Mouse (Mus musculus) regulatory T cell (primary cell): ENCODE measurements at regions not wholly inside any gene's neighbourhood (a gene's known extent, or its start where the extent isn't known, plus 50 kb on each side); places are given as distances from the start of the nearest gene placed in this dataset.
"Not testable (repeated sequence)": the region's sequence is repeated elsewhere in the genome, so short reads cannot be mapped to it uniquely, and the experiment has no call there.

Source experiments
- in situ Hi-C: fragments of 300-600 bp; cut with MboI, MseI; formaldehyde crosslinking; loops from one replicate; pipeline ENCODE4 v1.15.1; 2025; ENCODE audit warnings: high pct_unique_total_duplicates

DNA sequence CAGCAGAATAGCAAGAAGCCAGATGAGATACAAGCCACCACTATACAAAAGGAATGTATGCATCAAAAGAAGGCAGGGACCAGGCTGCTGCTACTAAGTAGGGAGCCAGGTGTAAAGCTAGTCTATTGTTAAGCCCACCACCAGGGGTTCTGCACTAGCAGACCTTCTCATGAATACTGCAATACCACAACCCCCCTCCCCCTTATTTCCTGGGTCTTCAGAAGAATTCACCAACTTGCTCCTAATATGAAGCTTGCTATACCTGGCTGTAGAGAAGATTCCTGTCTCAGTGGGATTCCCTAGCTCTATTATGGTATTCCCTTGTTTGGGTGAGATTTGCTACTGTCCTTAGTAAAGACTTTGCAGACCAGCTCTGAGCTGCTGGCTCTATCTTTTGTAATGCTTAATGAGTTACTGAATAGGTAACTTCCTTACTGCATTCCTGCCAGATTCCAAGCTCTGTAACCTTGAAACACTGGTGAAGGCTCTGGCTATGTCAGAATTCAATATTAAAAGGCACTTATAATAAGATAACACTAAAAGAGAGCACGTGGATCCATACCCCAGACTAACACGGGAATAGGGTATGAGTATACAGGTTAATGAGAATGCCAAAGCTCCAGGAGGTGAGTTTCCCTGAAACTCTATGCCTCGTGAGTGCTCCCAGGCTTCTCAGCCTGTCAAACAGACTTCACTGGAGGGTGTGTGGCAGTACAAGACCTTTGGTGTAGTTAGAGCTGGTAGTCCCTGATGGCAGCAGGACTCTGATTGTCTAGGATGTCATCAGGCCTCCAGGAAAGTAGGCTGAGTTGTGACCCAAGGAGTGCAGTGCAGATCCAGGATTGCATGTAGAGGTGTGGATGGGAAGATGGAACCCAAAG is 455.5 kb downstream of the Plxdc2 start:
- in situ Hi-C loops, result not testable (repeated sequence)

DNA sequence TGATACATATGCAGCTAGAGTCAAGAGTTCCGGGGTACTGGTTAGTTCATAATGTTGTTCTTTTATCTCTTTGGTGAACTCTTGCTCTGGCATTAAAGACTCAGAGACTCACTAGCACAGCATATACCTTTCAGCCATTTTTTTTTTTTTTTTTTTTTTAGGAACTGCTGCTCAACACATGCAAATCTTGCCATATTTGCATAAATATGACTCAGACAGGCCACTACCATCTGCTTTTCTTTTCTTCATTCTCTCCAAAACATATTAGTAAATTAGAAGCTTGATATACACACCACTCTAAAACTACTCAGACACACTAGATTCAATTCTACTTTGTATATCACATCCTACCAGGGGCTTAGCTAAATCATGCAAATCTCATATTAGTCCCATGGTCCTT is 464.3 kb downstream of the Plxdc2 start:
- in situ Hi-C loops, result no loop called here

DNA sequence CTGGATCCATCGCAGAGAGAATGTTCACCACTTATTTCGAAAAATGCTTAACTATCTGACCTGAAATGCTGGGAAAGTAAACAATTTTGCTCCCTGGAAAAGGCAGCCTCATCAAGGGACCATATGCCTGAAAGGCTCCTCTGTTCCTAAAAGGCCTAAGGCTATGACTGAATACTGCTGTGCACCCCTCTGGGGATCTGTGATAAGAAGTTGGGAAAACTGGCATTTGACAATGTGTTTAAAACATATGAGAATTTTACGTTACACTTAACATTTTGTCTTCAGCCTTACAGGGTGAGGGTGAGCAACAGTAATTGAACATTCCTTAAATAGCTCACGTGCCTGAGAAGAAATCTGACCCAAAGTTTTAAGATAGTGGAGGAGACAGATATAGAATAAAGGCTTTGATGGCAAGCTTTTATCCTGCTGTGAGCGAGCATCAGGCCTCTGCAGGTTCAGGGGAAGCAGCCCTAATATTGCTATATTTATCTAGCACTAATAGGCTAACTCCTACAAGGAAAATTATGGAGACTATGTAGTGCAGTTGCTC is 468.7 kb downstream of the Plxdc2 start:
- in situ Hi-C loops, result no loop called here

DNA sequence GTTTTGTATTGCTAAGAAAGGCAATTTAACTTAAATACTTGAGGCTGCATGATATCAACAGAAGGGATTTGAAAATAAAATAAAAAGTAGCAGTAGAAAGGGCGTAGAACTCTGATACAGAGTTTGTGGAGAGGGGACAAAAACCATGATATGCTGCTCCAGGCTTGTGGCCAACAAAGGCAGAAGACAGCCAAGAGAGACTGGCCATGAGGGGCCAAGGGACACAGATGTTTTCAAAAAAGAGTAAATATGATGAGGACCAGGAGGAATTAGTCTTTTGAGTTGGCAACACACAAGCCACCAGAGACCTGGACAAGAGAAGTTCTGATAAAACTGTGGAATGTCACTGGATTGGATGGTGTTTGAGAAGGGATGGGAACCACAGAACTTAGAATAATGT is 471.2 kb downstream of the Plxdc2 start:
- in situ Hi-C loops, result no loop called here

DNA sequence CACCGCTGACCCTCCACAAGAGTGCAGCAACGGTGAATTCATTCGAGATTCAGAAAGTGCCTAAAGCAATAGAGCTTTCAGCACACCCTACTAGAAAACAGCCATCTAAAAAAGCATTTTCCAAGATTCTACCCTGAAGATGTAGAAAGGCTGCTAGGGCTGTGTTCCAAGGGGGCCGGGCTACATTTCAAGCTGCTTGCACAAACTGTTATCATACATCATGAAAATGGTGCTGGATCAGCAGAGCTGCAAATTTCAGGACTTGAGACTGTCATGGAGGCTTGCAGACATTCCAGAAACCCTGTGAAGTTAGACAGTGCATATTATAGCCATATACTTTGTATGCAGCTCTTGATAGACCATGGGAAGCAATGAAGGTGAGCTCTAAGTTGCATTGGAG is 479.9 kb downstream of the Plxdc2 start:
- in situ Hi-C loops, result no loop called here

DNA sequence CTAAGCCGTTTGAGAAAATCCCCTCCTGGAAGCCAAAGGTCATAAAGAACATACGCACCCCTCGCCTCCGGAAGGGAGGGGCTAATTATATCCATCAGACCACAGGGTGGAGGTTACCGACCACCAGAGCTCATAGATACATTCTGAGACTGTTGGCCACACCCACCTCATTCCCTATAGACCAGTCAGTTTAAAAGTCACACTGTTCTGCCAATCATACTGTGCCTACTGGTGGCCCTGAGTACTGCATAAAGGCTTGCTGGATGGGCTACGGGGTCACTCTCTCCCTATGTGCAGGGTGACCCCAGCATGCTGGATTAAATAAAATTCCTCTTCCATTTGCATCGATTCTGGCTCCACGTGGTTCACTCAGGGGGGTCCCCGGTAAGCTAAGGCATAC is 482.6 kb downstream of the Plxdc2 start:
- in situ Hi-C loops, result no loop called here

DNA sequence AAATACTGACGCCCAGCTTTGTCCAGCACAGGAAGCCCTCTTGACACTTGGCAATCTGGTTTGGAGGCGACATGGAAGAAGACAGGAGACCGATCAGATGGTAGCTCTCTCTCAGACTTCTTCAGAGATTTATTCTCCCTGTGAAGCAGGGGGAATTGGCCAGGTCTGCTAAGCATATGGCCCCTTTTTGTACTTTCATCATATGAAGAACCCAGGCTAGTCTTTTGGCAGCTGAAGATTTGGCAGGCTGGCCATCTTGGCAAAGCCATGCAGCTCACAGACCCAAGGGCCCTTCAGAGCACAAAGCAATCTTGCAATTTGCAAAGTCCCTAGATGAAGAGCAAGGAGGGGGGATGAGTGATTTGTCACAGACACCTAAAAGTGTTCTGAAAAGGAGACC is 493.8 kb downstream of the Plxdc2 start:
- in situ Hi-C loops, result no loop called here

DNA sequence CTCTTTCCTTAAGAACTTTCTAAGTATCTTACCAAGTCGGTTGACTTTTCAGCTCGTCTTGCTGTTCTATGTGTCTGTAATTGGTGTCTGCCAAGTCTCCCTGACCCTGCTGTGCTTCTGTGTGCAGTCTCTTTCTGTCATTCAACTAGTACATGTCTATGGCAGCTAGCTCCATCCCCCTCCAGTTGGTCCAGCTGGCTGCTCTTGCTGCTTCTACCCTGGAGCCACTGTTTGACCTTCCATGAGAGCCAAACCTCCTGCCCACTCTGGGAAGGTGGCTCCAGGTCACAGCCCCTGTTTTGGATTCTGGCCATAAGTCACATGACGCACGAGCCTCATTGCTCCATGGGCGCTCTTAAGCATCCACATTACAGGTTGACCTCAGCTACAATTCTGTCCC is 504.0 kb downstream of the Plxdc2 start:
- in situ Hi-C loops, result no loop called here

DNA sequence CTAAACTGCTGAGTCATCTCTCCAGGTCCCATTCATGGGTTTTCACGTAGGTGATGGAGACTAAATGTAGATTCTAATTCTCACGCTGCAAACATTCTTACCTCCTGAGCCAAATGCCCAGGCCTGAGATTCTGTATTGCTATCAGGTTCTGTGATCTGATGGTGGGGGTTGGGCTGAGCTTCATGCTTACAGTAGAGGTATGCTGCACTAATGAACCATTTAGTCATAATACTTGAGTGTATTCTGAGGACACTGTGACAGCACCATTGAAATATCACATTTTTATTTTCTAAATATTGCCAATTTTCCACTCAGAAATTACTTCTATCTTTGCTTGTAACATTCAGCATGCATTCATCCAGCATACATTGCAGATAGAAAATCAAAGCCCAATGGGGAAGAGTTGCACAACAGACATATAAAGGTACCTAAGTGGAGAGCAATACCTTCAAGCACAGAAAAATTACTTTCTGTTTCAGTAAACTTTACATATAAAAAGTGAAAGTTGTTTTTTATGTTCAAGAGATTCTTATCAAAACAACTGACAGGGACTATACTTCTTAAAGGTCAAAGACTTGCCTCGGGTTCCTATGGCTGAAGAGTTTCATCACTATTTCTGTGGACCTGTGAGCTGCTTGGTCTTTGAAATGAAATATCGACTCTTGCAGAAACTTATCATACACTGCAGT is 510.2 kb downstream of the Plxdc2 start:
- in situ Hi-C loops, result no loop called here

DNA sequence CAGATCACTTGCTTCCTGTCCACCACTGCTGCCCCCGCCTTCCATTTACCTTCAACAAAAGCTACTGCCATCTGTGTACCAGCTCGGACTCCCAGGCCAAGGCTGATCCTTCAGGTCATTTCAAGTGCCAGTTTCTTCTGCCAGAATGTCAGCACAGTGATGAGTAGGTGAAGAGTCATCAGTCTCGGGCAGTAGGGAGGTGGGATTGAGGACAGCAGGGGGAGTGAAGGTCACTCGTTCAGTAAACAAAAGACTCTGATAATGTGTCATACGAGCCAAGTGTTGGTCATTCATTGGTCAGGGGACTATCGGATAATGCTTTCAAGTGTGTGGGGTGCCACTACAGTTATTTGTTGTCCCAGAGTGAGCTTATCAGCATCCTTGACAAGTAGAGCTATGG is 536.3 kb downstream of the Plxdc2 start:
- in situ Hi-C loops, result not testable (repeated sequence)

DNA sequence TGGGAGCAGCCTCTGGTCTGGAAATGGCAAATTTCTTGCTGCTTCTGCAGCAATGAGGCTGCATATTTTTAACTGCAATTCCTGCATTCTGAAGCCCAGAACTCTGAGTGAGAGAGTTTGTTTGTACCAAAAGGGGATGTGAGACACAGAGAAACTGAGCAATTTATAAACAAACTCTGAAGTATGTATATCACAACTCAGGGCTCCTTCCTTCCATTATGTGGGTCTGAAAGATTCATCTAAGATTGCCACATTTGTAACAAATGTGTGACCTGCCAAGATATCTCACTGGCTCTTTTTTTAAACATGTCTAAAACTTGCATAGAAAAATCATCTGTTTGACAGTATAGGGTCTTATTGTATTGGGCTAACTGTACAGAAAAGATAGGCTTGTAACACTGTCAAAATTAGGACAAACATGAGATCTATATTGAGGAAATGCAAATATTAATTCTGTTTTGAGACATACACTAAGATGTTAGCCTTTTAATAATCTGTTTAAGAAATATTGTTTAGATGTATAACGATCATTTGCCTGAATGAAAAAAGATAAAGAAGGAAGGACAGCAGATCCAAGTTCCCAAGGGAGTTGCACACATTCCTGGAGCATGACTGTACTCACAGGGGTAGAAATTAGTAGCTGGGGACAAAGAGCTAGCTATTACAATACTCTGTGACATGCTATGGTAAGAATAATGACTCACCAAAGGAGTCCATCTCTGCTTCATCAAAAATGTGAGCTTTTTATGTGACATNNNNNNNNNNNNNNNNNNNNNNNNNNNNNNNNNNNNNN is 553.3 kb downstream of the Plxdc2 start:
- in situ Hi-C loops, result no loop called here

DNA sequence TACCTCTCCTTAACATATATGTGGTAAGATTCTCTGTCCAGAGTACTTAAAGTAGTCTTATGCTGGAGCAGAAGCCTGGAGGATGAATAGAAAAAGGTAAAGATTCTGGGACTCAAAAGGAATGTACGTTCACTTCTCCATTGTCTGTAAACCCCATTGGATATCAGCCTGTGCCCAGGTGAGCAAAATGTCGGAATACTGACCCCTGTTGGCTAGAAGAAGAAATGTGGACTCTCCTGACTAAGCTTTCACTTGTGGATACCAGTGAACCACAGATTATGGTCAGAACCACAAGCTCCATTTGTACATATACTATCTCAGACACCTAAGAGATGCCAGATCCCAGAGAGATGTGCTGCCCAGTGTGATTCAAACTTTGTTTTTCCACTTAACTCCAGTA is 558.5 kb downstream of the Plxdc2 start:
- in situ Hi-C loops, result no loop called here

DNA sequence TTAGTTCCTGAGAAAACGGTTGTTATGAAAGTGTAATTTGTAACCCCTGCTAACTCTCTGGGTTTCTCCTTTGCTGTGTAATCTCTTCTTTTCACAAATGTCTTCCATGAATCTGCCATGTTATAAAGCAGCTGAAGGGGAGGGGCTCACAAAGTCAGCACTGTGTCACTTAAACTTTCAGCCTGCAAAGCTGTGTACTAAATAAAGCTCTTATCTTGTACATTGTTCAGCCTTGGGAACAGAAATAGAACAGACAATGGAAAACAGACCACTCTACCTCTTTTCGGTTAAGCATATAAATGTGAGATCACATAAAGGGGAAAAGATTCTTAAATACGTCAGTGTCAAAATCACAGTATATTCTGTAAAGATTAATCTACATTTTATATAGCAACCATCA is 573.9 kb downstream of the Plxdc2 start:
- in situ Hi-C loops, result loop anchor here (10.0 kb wide), 1 partner anchor 485 kb away; no protein-coding TSS in a partner anchor

DNA sequence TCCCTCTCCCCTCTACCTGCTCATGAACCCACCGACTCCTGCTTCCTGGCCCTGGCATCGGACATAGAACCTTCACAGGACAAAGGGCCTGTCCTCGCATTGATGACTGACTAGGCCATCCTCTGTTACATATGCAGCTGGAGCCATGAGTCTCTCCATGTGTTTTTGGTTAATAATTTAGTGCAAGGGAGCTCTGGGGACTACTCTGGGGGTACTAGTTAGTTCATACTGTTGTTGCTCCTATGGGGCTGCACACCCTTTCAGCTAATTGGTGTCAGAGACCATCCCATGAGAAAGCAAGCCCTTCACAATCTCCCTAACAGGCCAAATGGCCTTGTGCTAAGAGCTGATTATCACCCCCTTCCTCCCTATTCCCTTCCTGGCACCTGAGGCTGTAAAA is 603.3 kb downstream of the Plxdc2 start:
- in situ Hi-C loops, result no loop called here

DNA sequence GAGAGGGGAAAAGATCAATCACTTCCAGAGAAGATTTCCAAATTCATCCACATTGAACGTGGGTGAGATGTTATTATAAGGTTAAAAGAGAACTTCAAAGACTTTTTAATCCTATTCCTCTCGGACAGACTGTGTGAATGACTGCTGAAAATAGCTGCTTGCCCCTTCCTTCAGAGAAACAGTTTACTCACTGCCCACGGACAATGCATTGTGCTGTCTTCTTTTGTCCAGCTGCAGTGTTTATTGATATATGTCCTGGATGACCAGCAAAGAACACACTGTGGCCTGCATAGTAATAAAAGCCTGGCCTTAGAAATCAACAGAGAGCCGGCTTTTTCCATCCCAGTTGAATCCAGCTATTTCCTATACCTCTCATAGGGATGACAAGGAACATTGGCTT is 621.3 kb downstream of the Plxdc2 start:
- in situ Hi-C loops, result no loop called here

DNA sequence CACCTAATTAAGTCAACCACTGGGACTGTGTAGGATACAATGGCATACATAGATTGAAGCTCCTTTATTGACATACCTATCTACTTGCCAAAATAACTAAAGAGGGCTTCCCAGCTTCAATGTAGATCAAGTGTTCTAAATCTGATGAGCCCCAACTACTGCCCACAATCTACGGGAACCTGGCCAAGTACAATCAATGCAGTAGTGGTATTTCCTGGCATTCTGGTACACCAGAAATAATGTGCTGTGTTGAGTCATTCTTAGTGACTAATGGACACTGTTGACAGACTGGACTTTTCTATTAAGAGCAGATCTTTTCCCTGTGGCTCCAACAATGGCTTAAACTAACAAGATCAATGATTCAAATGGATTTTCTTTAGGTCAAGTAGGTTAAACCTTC is 626.7 kb downstream of the Plxdc2 start:
- in situ Hi-C loops, result no loop called here

DNA sequence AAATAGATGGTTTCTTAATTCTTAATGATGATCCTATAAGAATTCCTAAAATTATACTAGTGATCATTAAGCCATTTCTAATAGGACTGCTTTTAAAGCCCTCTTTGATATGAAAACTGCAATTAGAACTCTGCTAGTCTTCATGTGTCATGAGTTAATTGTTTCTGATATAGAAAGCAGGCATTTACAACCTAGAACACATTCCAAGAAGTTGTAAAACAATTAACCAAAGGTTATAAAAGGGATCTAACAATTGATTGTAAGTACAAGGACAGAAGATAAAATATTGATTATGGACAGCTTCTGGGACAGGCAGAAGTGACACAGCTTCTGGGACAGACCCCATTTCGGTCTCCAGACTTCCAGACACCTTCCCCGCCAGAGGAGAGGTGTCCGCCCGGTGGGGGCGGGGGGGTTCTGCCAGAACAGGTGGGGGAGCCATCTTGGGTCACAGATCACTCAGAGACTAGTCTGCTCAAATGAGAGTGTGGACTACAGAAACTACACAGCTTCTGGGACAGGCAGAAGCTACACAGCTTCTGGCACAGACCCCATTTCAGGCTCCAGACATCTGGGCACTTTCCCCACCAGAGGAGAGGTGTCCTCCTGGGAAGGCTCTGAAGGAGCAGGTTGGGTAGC is 627.6 kb downstream of the Plxdc2 start:
- in situ Hi-C loops, result no loop called here
